Mouse (Mus musculus) forebrain, embryonic 15.5 days (tissue): ENCODE data around the gene Oog2. TPM values are rescaled to one million over a fixed set of nuclear protein-coding genes. Genes with fewer than 3 reads are reported as not detected.
"Not testable (repeated sequence)": the region's sequence is repeated elsewhere in the genome, so short reads cannot be mapped to it uniquely, and the experiment has no call there.

Experiments used
- ATAC-seq: fragments of 200-750 bp; cut with Nextera tagmentation; replicated peaks from 2 replicates; pipeline ENCODE4 v1.8.0; 2017; ENCODE audit warnings: mild to moderate bottlenecking, moderate TSS enrichment, moderate library complexity
- H3K27ac ChIP-seq: fragments of 300-500 bp; sonication (generic); replicated peaks from 2 replicates; pipeline ENCODE4 v1.5.1; 2015; ENCODE audit warnings: mild to moderate bottlenecking, inconsistent platforms
- H3K27me3 ChIP-seq: fragments of 300-500 bp; sonication (generic); 2 replicates; pipeline ENCODE4 v1.6.1; 2015; ENCODE audit warnings: inconsistent platforms
- H3K36me3 ChIP-seq: fragments of 300-500 bp; sonication (generic); 2 replicates; pipeline ENCODE4 v1.6.1; 2015; ENCODE audit warnings: mild to moderate bottlenecking, inconsistent platforms
- H3K4me1 ChIP-seq: fragments of 300-500 bp; sonication (generic); 2 replicates; pipeline ENCODE4 v1.6.1; 2015; ENCODE audit warnings: inconsistent platforms
- H3K4me2 ChIP-seq: fragments of 300-500 bp; sonication (generic); replicated peaks from 2 replicates; pipeline ENCODE4 v1.6.1; 2015; ENCODE audit warnings: mild to moderate bottlenecking, inconsistent platforms
- H3K4me3 ChIP-seq: fragments of 300-500 bp; sonication (generic); 2 replicates; pipeline ENCODE4 v1.5.1; 2015; ENCODE audit warnings: mild to moderate bottlenecking, inconsistent platforms
- H3K9ac ChIP-seq: fragments of 300-500 bp; sonication (generic); replicated peaks from 2 replicates; pipeline ENCODE4 v1.6.1; 2015; ENCODE audit warnings: mild to moderate bottlenecking, inconsistent platforms
- H3K9me3 ChIP-seq: fragments of 300-500 bp; sonication (generic); 2 replicates; pipeline ENCODE4 v1.6.1; 2016; ENCODE audit warnings: inconsistent platforms
- WGBS: fragments of 180-500 bp; shearing (Covaris S2); methylation state at CpG from one replicate; pipeline ENCODE4 v1.1.7; 2015; ENCODE audit warnings: mixed read lengths; 5-methylcytosine and 5-hydroxymethylcytosine counted together
- polyA plus RNA-seq: library from polyadenylated mRNA; unstranded; fragments of >200 nt; fragmentation: Nextera tagmentation; extraction: Ambion mirVana; gene quantifications from 2 replicates; pipeline ENCODE4 v1.2.1, GENCODE M21; 2015

Gene Oog2
- polyA plus RNA-seq, result not detected in 2 replicates

DNA sequence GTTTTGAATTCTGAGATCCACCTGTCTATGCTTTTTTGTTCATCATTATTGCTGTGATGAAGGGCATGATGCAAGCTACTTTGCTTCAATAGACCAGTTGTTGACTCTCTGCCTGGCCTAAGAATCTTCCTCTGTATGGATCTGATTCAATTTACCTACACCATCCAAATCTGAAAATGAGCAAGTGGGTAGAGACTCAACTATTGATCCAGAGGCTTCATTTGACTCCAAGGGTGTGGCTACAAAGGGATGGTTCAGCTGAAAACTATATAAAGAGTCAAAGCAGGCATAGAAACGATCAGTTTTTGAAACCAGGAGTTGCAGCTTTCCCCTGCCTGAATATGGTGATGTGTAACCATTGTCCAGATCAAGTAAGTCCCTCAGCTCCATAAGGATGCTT lies at the start of gene Oog2:
Oog2 (plus strand) TSS at position 301 of the 400 bp plus-strand sequence.
- Histone ChIP-seq H3K27ac (no peak within 1 kb of the TSS), H3K4me3 (no peak within 1 kb of the TSS), H3K9ac (no peak within 1 kb of the TSS), H3K36me3 (no peaks in the 10 kb centered on the region), H3K4me1 (no peaks in the 10 kb centered on the region), H3K9me3 (peaks cover 28% of the 10 kb centered on the region; the same call in 1 of the 2 replicates), H3K27me3 (no peaks in the 10 kb centered on the region), H3K4me2 (no peak within 1 kb of the TSS)
- WGBS, result 41% methylated on average over 1 of the region's 1 CpGs
- ATAC-seq, result no peak

GRCm38 (mm10) chr4:144162563-144162962 lies 28.0 kb upstream of the Oog2 start, which contains the start of gene Oog3:
Gene Oog3, minus strand, starts transcription at chr4:144162663.
- Histone ChIP-seq H3K9me3 (peaks cover 60% of the 10 kb centered on the region), H3K36me3 (no peaks in the 10 kb centered on the region), H3K4me1 (no peaks in the 10 kb centered on the region), H3K4me2 (no peak within 1 kb of the TSS), H3K27me3 (no peaks in the 10 kb centered on the region), H3K27ac (no peak within 1 kb of the TSS), H3K4me3 (no peak within 1 kb of the TSS), H3K9ac (no peak within 1 kb of the TSS)
- 80% methylated on average over 1 of the region's 1 CpGs for WGBS
- no peak for ATAC-seq

- not testable (repeated sequence) for H3K9ac ChIP-seq, H3K4me2 ChIP-seq, H3K4me1 ChIP-seq, H3K4me3 ChIP-seq, H3K27ac ChIP-seq, H3K27me3 ChIP-seq, ATAC-seq, H3K36me3 ChIP-seq
- 87% methylated on average over 1 of the region's 1 CpGs for WGBS
- H3K9me3 ChIP-seq, result peaks cover 19% of the 10 kb centered on the region; the same call in 1 of the 2 replicates
Measured at GRCm38 (mm10) chr4:144213218-144213617, 22.7 kb downstream of the Oog2 start, which contains the start of gene C87977. Gene C87977, minus strand, starts transcription at chr4:144213318.

Other genes starting within 250 kb of the Oog2 start
- not detected in 2 replicates for gene Pramef25, start 239.7 kb upstream of the Oog2 start, polyA plus RNA-seq
- not detected in 2 replicates for gene Gm13101, start 223.8 kb upstream of the Oog2 start, polyA plus RNA-seq
- gene Pramef17, start 196.3 kb upstream of the Oog2 start, polyA plus RNA-seq, result not detected in 2 replicates
- not detected in 2 replicates for gene Pramel4, start 131.6 kb upstream of the Oog2 start, polyA plus RNA-seq
- not detected in 2 replicates for gene Gm13102, start 84.2 kb upstream of the Oog2 start, polyA plus RNA-seq
- gene Oog3, start 28.1 kb upstream of the Oog2 start, polyA plus RNA-seq, result not detected in 2 replicates
- gene C87977, start 22.6 kb downstream of the Oog2 start, polyA plus RNA-seq, result not detected in 2 replicates
- not detected in 2 replicates for gene Pramel5, start 89.8 kb downstream of the Oog2 start, polyA plus RNA-seq
- gene Gm13128, start 139.5 kb downstream of the Oog2 start, polyA plus RNA-seq, result not detected in 2 replicates
- not detected in 2 replicates for gene Gm13119, start 167.2 kb downstream of the Oog2 start, polyA plus RNA-seq
- not detected in 2 replicates for gene Pramef20, start 187.2 kb downstream of the Oog2 start, polyA plus RNA-seq
- not detected in 2 replicates for gene Pramef12, start 217.7 kb downstream of the Oog2 start, polyA plus RNA-seq
- gene 1700012P22Rik, start 248.1 kb downstream of the Oog2 start, polyA plus RNA-seq, result not detected in 2 replicates